Mouse (Mus musculus) G1E (cell line): ENCODE data around the gene Sdk1. TPM values are rescaled to one million over a fixed set of nuclear protein-coding genes. Genes with fewer than 3 reads are reported as not detected.

Source experiments
- ATAC-seq: 2 replicates; pipeline ENCODE4 v1.8.0; 2016; ENCODE audit warnings: mild to moderate bottlenecking; ENCODE audit not compliant: insufficient number of reproducible peaks, poor library complexity, low FRiP score, severe bottlenecking; ENCODE audit errors: extremely low read depth
- DNase-seq: peaks from one replicate; pipeline ENCODE4 v3.0.0; 2012; ENCODE audit warnings: low spot score
- H3K27me3 ChIP-seq: 2 replicates; pipeline ENCODE4 v1.6.1; 2012; ENCODE audit warnings: mild to moderate bottlenecking, low read length, inconsistent platforms; ENCODE audit not compliant: insufficient read depth
- H3K36me3 ChIP-seq: replicated peaks from 2 replicates; pipeline ENCODE3; 2012; ENCODE audit warnings: mild to moderate bottlenecking, inconsistent platforms
- H3K4me1 ChIP-seq: 2 replicates; pipeline ENCODE4 v1.6.1; 2012; ENCODE audit warnings: low read depth, low read length, inconsistent platforms, mixed read lengths; ENCODE audit not compliant: insufficient read depth
- H3K4me3 ChIP-seq: 2 replicates; pipeline ENCODE4 v1.5.1; 2012; ENCODE audit warnings: low read depth, mild to moderate bottlenecking, inconsistent platforms, low read length, moderate library complexity, mixed read lengths
- H3K9me3 ChIP-seq: replicated peaks from 2 replicates; pipeline ENCODE4 v1.6.1; 2012; ENCODE audit warnings: inconsistent platforms
- CTCF ChIP-seq: IDR thresholded peaks from 2 replicates; pipeline ENCODE4 v1.5.1; 2012; ENCODE audit warnings: low read depth, low read length, inconsistent platforms, mixed read lengths
- GATA1 ChIP-seq: IDR thresholded peaks from 2 replicates; pipeline ENCODE4 v1.6.1; 2012; ENCODE audit warnings: borderline replicate concordance, low read length, inconsistent platforms, mixed read lengths
- GATA2 ChIP-seq: IDR thresholded peaks from 2 replicates; pipeline ENCODE4 v1.6.1; 2012; ENCODE audit warnings: low read depth, low read length, inconsistent platforms, borderline replicate concordance
- POLR2AphosphoS5 ChIP-seq: IDR thresholded peaks from 2 replicates; pipeline ENCODE4 v1.6.1; 2012; ENCODE audit warnings: low read depth, low read length, inconsistent platforms; ENCODE audit not compliant: insufficient replicate concordance
- TAL1 ChIP-seq: conservative IDR thresholded peaks from 2 replicates; pipeline ENCODE4 v1.6.1; 2012; ENCODE audit warnings: low read depth, low read length, inconsistent platforms, mixed read lengths
- polyA plus RNA-seq: library from polyadenylated mRNA; stranded (reverse); fragments of >175 nt; gene quantifications from 2 replicates; pipeline ENCODE4 v1.2.3, GENCODE M21; 2012
- total RNA-seq, 2 experiments: library from RNA; stranded (forward) in 1 of 2; stranded (reverse) in 1 of 2; fragments of 200-1000 nt in 1 of 2; fragments of >200 nt in 1 of 2; fragmentation: Nextera tagmentation in 1 of 2; gene quantifications; 2 replicates each; pipeline ENCODE4 v1.2.3; 2014 to 2017

The Sdk1 gene
- total and polyA plus RNA-seq, 3 experiments = 0.27 TPM; not detected in 2

DNA sequence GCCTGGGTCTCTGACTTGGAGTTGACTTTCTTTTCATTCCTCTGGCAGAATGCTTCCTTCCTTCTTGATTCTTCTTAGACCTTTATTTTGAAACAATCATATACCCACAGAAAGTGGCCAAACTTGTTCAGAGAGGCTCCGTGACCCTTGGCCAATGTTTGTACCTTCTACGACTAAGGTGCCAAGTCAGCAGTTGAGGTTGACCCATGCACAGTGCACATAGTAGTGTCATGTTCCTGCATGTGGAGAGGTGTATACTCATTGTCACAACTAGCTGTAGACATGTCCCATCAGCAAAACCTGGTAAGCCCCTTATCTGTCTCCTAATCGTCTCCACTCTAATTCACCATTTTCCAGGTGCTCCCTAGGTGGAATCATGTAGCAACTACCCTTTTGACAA is 530.2 kb downstream of the Sdk1 start:
- H3K36me3 ChIP-seq = no peaks in the 10 kb centered on the region
- H3K9me3 ChIP-seq = peaks cover 70% of the 10 kb centered on the region
- ATAC-seq (no peak), DNase-seq (no peak)
- H3K4me1 ChIP-seq = no peaks in the 10 kb centered on the region
- TF ChIP-seq POLR2AphosphoS5 (no peak), GATA2 (no peak), CTCF (no peak), TAL1 (no peak), GATA1 (no peak)
- H3K27me3 ChIP-seq = no peaks in the 10 kb centered on the region
- H3K4me3 ChIP-seq = no peak overlapping the region

DNA sequence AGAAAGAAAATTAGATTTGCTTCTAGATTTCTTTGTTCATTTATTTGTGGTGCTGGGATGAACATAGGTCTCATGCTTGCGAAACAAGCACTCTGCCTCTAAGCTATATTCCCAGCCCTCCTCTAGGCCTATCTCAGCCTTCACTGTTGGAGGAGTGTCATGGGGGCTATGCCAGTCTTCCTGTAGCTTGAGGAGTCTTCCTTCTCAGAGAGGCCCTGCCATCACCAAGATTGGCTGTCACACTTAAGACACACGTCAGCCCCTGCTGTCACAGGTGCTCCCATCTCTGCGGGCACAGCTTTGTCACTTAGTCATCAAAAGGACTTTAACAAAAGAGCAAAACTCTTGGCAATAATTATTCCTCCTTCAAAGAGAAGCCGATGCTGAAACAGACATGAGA is 536.9 kb downstream of the Sdk1 start:
- Histone ChIP-seq H3K27me3 (no peaks in the 10 kb centered on the region), H3K4me3 (no peak overlapping the region), H3K9me3 (peaks cover 73% of the 10 kb centered on the region), H3K4me1 (no peaks in the 10 kb centered on the region), H3K36me3 (no peaks in the 10 kb centered on the region)
- TF ChIP-seq GATA1 (no peak), TAL1 (no peak), CTCF (no peak), GATA2 (no peak), POLR2AphosphoS5 (no peak)
- no peak for DNase-seq
- ATAC-seq = no peak

DNA sequence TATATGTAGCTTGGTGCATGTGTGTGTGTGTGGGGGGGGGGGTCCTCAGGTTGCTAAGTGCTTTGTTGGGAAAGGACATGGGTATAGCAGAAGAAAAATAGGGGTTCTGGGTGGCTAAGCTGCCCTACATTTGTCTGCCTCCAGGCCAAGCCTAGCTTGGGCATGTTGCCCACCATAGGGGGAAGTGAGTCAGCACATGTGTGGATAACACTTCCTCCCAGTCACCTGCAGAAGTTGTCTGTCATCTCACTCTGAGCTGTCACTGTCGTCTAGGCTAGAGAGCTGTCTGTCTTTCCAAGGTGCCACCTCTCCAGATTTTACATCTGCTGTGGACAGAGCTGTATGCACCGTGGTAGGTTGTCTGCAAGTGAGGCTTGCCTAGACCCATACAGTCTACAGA is 539.9 kb downstream of the Sdk1 start:
- peaks cover 74% of the 10 kb centered on the region for H3K9me3 ChIP-seq
- no peak for DNase-seq

DNA sequence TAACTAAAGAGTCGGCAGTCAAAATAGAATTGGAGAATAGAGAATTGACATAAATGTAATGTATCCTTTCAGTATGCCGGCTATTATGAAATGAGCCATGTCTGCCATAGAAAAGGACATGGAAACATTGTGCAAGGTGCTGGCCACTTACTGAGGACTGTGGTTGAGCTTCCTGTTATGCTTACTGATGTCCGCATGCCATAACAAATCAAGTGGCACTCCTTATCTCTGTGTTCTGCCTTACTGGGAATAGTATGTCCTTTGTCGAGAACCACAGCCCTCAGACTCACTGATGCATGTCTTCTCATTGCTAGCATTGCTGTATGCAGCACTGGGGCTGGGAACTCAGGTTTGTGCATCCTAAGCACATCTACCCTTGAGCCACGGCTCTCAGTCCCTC is 541.0 kb downstream of the Sdk1 start:
- DNase-seq (no peak), ATAC-seq (no peak)
- Histone ChIP-seq H3K4me1 (no peaks in the 10 kb centered on the region), H3K36me3 (no peaks in the 10 kb centered on the region), H3K27me3 (no peaks in the 10 kb centered on the region), H3K9me3 (peaks cover 73% of the 10 kb centered on the region), H3K4me3 (no peak overlapping the region)
- TF ChIP-seq CTCF (no peak), GATA2 (no peak), TAL1 (no peak), GATA1 (no peak), POLR2AphosphoS5 (no peak)

More for the DNA sequence above, 539.9 kb downstream of the Sdk1 start:
- no peak overlapping the region for H3K4me3 ChIP-seq
- no peak for ATAC-seq
- H3K4me1 ChIP-seq = no peaks in the 10 kb centered on the region
- no peaks in the 10 kb centered on the region for H3K36me3 ChIP-seq
- TF ChIP-seq GATA1 (no peak), CTCF (no peak), TAL1 (no peak), GATA2 (no peak), POLR2AphosphoS5 (no peak)
- no peaks in the 10 kb centered on the region for H3K27me3 ChIP-seq

DNA sequence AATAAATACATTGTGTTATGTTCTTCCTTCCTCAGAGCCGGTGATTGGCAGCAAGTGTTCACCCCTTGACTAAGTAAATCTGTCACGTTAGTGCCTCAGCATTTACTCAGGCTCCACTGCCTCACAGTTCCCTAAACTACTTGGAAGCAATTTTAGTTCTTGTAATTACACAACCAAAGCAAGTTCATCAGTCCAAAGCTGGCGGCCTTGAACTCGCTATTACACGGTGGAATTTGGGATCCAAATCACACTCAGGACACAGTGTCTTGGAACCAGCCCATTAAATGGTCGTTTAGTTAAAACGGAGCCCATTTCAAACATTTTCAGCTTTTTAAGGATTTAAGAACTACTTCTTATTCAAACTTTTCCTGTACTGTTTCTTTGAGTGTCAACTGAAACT is 542.2 kb downstream of the Sdk1 start:
- DNase-seq (no peak), ATAC-seq (no peak)
- Histone ChIP-seq H3K4me3 (no peak overlapping the region), H3K9me3 (peaks cover 69% of the 10 kb centered on the region), H3K36me3 (no peaks in the 10 kb centered on the region), H3K4me1 (no peaks in the 10 kb centered on the region), H3K27me3 (no peaks in the 10 kb centered on the region)
- TF ChIP-seq CTCF (no peak), GATA1 (no peak), POLR2AphosphoS5 (no peak), GATA2 (no peak), TAL1 (no peak)

DNA sequence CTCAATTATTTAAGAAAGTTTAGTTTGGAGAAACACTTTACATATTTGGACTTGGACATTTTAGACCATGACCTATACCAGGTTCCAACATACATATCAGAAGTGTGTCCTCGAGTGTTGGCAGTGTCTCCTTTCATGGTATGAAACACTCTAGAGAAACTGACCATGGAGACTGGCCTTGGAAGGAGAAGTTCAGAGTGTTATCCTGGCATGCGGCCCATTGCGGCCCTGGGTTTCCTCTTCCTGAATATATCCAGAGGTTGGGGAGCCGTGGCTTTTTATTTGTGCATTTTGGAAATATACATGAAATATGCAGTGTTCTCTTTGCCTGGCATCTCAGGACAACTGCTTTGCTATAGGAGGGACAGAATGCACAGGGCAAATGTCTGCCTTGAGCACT is 552.6 kb downstream of the Sdk1 start:
- no peak for ATAC-seq
- no peaks in the 10 kb centered on the region for H3K4me1 ChIP-seq
- TF ChIP-seq TAL1 = no peak
- peaks cover 58% of the 10 kb centered on the region for H3K9me3 ChIP-seq
- H3K27me3 ChIP-seq = no peaks in the 10 kb centered on the region
- no peak overlapping the region for H3K4me3 ChIP-seq
- DNase-seq = no peak
- H3K36me3 ChIP-seq = no peaks in the 10 kb centered on the region

DNA sequence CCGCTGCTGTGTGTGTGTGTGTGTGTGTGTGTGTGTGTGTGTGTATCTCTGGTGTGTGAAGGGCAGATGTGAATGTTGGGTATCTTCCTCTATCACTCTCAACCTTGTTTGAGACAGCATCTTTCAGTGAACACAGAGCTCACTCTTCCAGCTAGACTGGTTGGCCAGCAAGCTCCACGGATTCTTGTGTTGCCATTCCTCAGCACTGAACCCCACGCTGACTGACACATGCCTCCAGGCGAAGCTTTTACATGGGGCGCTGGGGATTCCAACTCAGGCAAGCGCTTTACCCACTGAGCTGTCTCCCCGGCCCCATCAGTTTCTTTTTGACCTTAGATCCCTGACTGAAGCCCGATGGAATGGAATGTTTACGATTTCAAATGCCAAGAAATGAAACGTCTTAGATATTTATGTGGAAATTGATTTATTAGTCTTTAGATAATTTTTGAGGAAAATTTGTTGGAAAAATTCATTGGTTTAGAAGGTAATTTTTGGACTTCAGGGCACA is 582.6 kb downstream of the Sdk1 start:
- DNase-seq = no peak
- TF ChIP-seq POLR2AphosphoS5 (no peak), TAL1 (no peak), GATA2 (no peak), CTCF (no peak), GATA1 (no peak)
- Histone ChIP-seq H3K4me1 (no peaks in the 10 kb centered on the region), H3K27me3 (no peaks in the 10 kb centered on the region), H3K4me3 (no peak overlapping the region), H3K9me3 (peaks cover 64% of the 10 kb centered on the region), H3K36me3 (no peaks in the 10 kb centered on the region)
- ATAC-seq = no peak
